ENCODE assay signal across 1 mouse cellular context in genomic region chr17:71490666-71491331, GRCm38 (mm10).
TF ChIP-seq lines count a peak whose summit lies in the region.

No protein-coding gene starts in this region.

TF ChIP-seq in MEL, 35 proteins besides CTCF, POLR2A, EP300 and RAD21 (continued from another document):
- TF ChIP-seq MAX (IDR thresholded peaks at IDR 0.05; ENCODE audit: low read length) (0 out of 2 replicates have a peak, but pooled peaks have one; percentile 37), GATA1 (IDR thresholded peaks at IDR 0.05; ENCODE audit: low read depth, low read length) (peak; percentile 75; the same call in 1 of the 2 replicates), MAFK (IDR thresholded peaks at IDR 0.05; ENCODE audit: borderline replicate concordance, low read depth, low read length) (peak; percentile 41; the same call in 1 of the 2 replicates), TAL1 (IDR thresholded peaks at IDR 0.05; ENCODE audit: low read length) (peak; percentile 60), POLR2AphosphoS5 (IDR thresholded peaks at IDR 0.05; ENCODE audit: borderline replicate concordance, low read depth, low read length) (no peak), POLR2AphosphoS2 (IDR thresholded peaks at IDR 0.05; ENCODE audit: low read length) (no peak)
